Mouse (Mus musculus) hindbrain, embryonic 10.5 days (tissue): ENCODE results near the gene Sfxn5. TPM values are rescaled to one million over a fixed set of nuclear protein-coding genes. Genes with fewer than 3 reads are reported as not detected.

Experiments used
- DNase-seq: peaks from one replicate; pipeline ENCODE4 v3.0.0-alpha.2; 2017; ENCODE audit warnings: low spot score
- H3K27ac ChIP-seq: fragments of 300-500 bp; sonication (generic); 2 replicates; pipeline ENCODE4 v1.5.1; 2016; ENCODE audit warnings: mild to moderate bottlenecking, moderate library complexity
- H3K27me3 ChIP-seq: fragments of 300-500 bp; sonication (generic); 2 replicates; pipeline ENCODE4 v1.6.1; 2016; ENCODE audit warnings: mild to moderate bottlenecking; ENCODE audit not compliant: poor library complexity, insufficient read depth, severe bottlenecking
- H3K36me3 ChIP-seq: fragments of 300-500 bp; sonication (generic); 2 replicates; pipeline ENCODE4 v1.6.1; 2016; ENCODE audit warnings: mild to moderate bottlenecking, moderate library complexity
- H3K4me1 ChIP-seq: fragments of 300-500 bp; sonication (generic); replicated peaks from 2 replicates; pipeline ENCODE4 v1.6.1; 2016; ENCODE audit warnings: mild to moderate bottlenecking
- H3K4me3 ChIP-seq: fragments of 300-500 bp; sonication (generic); 2 replicates; pipeline ENCODE4 v1.5.1; 2016; ENCODE audit warnings: mild to moderate bottlenecking, moderate library complexity
- H3K9me3 ChIP-seq: fragments of 300-500 bp; sonication (generic); 2 replicates; pipeline ENCODE4 v1.6.1; 2016; ENCODE audit warnings: mild to moderate bottlenecking, moderate library complexity
- WGBS: fragments of 180-500 bp; shearing (Covaris S2); methylation state at CpG from one replicate; pipeline ENCODE4 v1.1.7; 2016; 5-methylcytosine and 5-hydroxymethylcytosine counted together
- polyA plus RNA-seq: library from polyadenylated mRNA; unstranded; fragments of >200 nt; fragmentation: Nextera tagmentation; extraction: Ambion mirVana; gene quantifications from 2 replicates; pipeline ENCODE4 v1.2.1, GENCODE M21; 2016

Sfxn5 gene
- polyA plus RNA-seq, 1 experiment from 2014 or later, result 8.0 TPM

DNA sequence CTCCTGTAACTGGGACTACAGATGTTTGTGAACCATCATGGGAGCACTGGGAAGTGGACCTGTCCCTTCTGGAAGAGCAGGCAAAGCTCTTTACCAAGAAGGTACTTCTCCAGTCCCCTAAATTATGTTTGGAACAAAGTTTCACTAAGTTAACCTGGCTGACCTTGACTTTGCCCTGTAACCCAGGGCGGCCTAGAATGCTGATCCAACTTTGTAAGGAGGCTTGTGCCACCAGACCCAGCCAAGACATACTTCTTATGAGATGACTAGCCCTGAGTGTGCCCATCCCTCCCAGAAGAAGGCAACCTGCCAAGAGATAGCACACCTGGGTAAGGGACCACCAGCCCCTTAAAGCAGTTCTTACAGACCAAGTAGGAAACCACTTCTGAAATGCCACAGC is 25.7 kb upstream of the Sfxn5 start:
- H3K36me3 ChIP-seq, result no peaks in the 10 kb centered on the region
- no peak for DNase-seq
- WGBS, result 90% methylated on average over 1 of the region's 1 CpGs

DNA sequence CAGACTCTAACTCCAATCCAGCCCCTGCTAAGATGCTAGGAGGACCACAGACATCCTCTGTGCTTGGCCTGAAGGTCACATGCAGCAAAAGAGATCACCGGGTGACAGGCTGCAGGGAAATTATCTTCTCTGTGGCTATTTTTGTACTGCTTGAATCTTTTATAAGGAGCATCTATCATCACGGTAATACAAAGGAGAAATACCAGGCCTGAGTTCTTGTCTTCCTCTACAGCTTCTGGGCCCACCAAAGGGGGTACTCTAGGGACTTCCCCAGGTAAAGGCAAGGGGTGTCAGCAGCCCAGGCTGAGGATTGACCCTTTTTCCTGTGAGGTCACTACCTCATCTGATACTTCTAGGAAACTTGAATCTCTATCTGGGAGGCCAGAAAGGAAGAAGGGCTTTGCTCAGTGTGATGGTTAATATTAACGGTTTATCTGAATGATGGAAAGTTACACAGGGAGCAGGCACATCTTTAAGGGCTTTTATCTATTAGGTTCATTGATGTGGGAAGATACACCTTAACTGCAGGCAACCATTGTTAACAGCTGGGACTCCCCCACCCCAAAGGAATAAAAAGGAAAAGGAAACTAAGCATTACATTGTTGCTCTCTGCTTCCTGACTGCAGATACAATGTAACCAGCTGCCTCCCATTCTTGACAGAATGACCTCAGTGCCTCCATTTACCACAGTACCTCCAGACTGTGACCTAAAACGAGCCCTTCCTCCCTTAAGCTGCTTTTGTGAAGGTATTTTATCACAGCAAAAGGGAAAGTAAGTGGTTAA is 23.7 kb upstream of the Sfxn5 start:
- Histone ChIP-seq H3K27me3 (no peaks in the 10 kb centered on the region), H3K4me1 (no peaks in the 10 kb centered on the region), H3K9me3 (no peaks in the 10 kb centered on the region), H3K27ac (no peak overlapping the region), H3K4me3 (no peak overlapping the region), H3K36me3 (no peaks in the 10 kb centered on the region)
- no peak for DNase-seq
- WGBS, result 73% methylated on average over 4 of the region's 4 CpGs

More for the DNA sequence above, 25.7 kb upstream of the Sfxn5 start:
- no peaks in the 10 kb centered on the region for H3K27me3 ChIP-seq
- no peaks in the 10 kb centered on the region for H3K9me3 ChIP-seq
- no peaks in the 10 kb centered on the region for H3K4me1 ChIP-seq
- H3K4me3 ChIP-seq, result no peak overlapping the region
- H3K27ac ChIP-seq, result no peak overlapping the region

- Histone ChIP-seq H3K4me1 (no peaks in the 10 kb centered on the region), H3K27me3 (no peaks in the 10 kb centered on the region), H3K36me3 (no peaks in the 10 kb centered on the region), H3K9me3 (no peaks in the 10 kb centered on the region), H3K4me3 (no peak overlapping the region), H3K27ac (no peak overlapping the region)
- 97% methylated on average over 2 of the region's 2 CpGs for WGBS
- DNase-seq, result no peak
Observed at GRCm38 (mm10) chr6:85355753-85356152, 22.5 kb upstream of the Sfxn5 start.

DNA sequence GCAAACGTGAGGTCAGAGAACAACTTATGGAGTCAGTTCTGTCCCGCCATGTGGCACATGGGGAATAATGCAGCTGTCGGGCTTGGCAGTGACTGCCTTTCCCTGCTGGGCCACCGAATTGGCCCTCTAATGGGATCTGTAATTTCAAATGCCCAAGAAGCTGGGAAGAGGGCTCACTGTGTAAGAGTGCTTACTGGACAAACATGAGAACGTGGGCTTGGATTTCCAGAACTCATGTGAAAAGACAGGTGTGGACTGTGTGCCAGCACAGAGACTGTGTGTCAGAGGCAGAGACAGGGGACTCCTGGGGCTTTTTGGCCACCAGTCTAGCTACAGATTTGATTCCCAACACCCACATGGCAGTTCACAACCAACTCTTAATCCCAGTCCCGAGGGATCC is 21.5 kb upstream of the Sfxn5 start:
- WGBS, result 77% methylated on average over 6 of the region's 6 CpGs
- Histone ChIP-seq H3K36me3 (no peaks in the 10 kb centered on the region), H3K4me1 (no peaks in the 10 kb centered on the region), H3K9me3 (no peaks in the 10 kb centered on the region), H3K27me3 (no peaks in the 10 kb centered on the region), H3K4me3 (no peak overlapping the region), H3K27ac (no peak overlapping the region)
- no peak for DNase-seq

DNA sequence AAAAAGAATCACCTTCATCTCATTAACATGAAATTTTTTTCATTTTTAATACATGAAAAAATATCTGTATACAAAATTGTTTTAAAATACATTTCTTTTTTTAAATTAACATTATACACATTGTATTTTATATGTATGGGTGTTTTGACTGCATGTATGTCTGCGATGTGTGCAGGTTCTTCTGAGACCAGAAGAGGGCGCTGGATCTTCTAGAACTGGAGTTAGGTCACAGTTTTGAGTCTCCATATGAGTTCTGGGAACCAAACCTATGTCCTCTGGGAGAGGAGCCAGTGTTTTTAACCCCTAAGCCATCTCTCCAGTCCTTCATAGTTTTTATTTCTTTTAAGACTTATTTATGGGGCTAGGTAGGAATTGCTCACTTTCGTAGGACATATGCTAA is 20.5 kb upstream of the Sfxn5 start:
- Histone ChIP-seq H3K27me3 (no peaks in the 10 kb centered on the region), H3K4me3 (no peak overlapping the region), H3K9me3 (no peaks in the 10 kb centered on the region), H3K27ac (no peak overlapping the region), H3K4me1 (no peaks in the 10 kb centered on the region), H3K36me3 (no peaks in the 10 kb centered on the region)
- WGBS, result 63% methylated on average over 3 of the region's 3 CpGs
- DNase-seq, result no peak

GRCm38 (mm10) chr6:85350157-85350556 is 16.9 kb upstream of the Sfxn5 start:
- Histone ChIP-seq H3K36me3 (peaks cover 8% of the 10 kb centered on the region; the same call in 1 of the 2 replicates), H3K27ac (no peak overlapping the region), H3K27me3 (0 out of 2 replicates have a peak, but pooled peaks cover 3% of the 10 kb centered on the region), H3K9me3 (no peaks in the 10 kb centered on the region), H3K4me3 (no peak overlapping the region), H3K4me1 (no peaks in the 10 kb centered on the region)
- whole genome bisulfite sequencing, result 83% methylated on average over 1 of the region's 1 CpGs
- no peak for DNase-seq

- no peak overlapping the region for H3K4me3 ChIP-seq
- no peak for DNase-seq
- H3K27me3 ChIP-seq, result peaks cover 6% of the 10 kb centered on the region; the same call in 1 of the 2 replicates
- no peaks in the 10 kb centered on the region for H3K4me1 ChIP-seq
- 60% methylated on average over 7 of the region's 7 CpGs for WGBS
- peaks cover 8% of the 10 kb centered on the region; the same call in 1 of the 2 replicates for H3K36me3 ChIP-seq
- no peaks in the 10 kb centered on the region for H3K9me3 ChIP-seq
- H3K27ac ChIP-seq, result no peak overlapping the region
Observed at GRCm38 (mm10) chr6:85349246-85349645, 16.0 kb upstream of the Sfxn5 start.

GRCm38 (mm10) chr6:85348133-85348532 is 14.9 kb upstream of the Sfxn5 start:
- 90% methylated on average over 11 of the region's 11 CpGs for WGBS
- H3K27ac ChIP-seq, result no peak overlapping the region
- no peak for DNase-seq
- H3K4me3 ChIP-seq, result no peak overlapping the region
- H3K27me3 ChIP-seq, result peaks cover 9% of the 10 kb centered on the region; the same call in 1 of the 2 replicates
- H3K4me1 ChIP-seq, result no peaks in the 10 kb centered on the region
- no peaks in the 10 kb centered on the region for H3K9me3 ChIP-seq
- peaks cover 8% of the 10 kb centered on the region; the same call in 1 of the 2 replicates for H3K36me3 ChIP-seq

DNA sequence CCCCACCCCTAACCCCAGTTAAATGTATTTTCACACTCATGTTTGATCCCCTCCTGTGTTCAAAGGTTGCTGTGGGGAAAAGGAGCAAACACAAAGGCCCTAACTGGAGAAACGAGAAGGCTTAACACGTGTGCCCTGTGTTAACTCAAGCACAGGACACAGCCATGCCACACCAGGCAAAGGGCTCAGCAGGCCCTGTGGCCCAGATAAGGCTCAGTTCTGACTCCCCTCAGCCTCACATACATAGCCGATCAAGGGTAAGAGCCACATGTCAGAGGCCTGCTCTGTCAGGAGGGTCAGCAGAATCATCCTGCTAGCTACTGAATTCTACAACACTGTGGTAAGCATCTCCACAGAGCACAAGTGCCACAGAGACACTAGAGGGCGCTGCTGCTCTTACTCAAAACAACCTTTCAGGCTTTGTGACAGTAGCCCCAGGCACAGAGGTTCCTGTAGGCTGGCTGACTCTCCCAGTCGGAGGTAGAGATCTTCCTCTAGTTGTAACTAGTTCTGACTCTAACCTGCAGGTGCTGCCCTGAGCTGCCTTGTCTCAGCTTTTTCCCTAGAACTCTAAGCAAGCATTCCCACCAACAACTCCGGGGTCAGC is 12.9 kb upstream of the Sfxn5 start:
- WGBS, result 39% methylated on average over 6 of the region's 6 CpGs
- peaks cover 8% of the 10 kb centered on the region; the same call in 1 of the 2 replicates for H3K36me3 ChIP-seq
- no peak overlapping the region for H3K4me3 ChIP-seq
- peak; percentile 86 for DNase-seq
- H3K4me1 ChIP-seq, result no peaks in the 10 kb centered on the region
- H3K27me3 ChIP-seq, result peaks cover 25% of the 10 kb centered on the region
- H3K9me3 ChIP-seq, result no peaks in the 10 kb centered on the region
- H3K27ac ChIP-seq, result no peak overlapping the region

GRCm38 (mm10) chr6:85344929-85345328 is 11.7 kb upstream of the Sfxn5 start:
- no peaks in the 10 kb centered on the region for H3K9me3 ChIP-seq
- peaks cover 33% of the 10 kb centered on the region for H3K27me3 ChIP-seq

DNA sequence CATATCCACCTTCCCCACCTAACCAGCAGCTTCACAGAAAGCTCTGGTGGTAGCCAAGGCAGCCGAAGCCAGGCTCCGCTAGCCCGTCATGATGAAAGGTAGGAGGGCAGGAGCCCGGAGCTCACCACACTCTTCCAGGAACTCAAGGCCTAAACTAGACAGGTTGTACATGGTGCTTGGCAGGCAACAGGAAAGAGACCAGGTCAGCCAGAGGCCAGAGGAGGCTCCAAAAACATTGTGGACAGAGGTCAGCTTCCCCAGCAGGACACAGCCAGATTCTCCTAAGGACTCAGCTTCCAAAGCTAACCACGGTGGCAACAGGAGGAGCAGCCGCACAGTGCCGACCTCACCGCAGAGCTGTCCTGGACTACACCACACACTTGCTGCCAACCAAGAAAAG is 9.8 kb upstream of the Sfxn5 start:
- H3K36me3 ChIP-seq, result peaks cover 7% of the 10 kb centered on the region; the same call in 1 of the 2 replicates
- no peaks in the 10 kb centered on the region for H3K9me3 ChIP-seq
- H3K4me1 ChIP-seq, result peaks cover 5% of the 10 kb centered on the region
- H3K27me3 ChIP-seq, result peaks cover 39% of the 10 kb centered on the region
- WGBS, result 87% methylated on average over 8 of the region's 8 CpGs
- H3K27ac ChIP-seq, result no peak overlapping the region
- H3K4me3 ChIP-seq, result no peak overlapping the region
- DNase-seq, result no peak

More at GRCm38 (mm10) chr6:85344929-85345328, 11.7 kb upstream of the Sfxn5 start:
- Histone ChIP-seq H3K4me3 (no peak overlapping the region), H3K4me1 (peaks cover 5% of the 10 kb centered on the region), H3K36me3 (peaks cover 8% of the 10 kb centered on the region; the same call in 1 of the 2 replicates), H3K27ac (no peak overlapping the region)
- DNase-seq, result no peak

DNA sequence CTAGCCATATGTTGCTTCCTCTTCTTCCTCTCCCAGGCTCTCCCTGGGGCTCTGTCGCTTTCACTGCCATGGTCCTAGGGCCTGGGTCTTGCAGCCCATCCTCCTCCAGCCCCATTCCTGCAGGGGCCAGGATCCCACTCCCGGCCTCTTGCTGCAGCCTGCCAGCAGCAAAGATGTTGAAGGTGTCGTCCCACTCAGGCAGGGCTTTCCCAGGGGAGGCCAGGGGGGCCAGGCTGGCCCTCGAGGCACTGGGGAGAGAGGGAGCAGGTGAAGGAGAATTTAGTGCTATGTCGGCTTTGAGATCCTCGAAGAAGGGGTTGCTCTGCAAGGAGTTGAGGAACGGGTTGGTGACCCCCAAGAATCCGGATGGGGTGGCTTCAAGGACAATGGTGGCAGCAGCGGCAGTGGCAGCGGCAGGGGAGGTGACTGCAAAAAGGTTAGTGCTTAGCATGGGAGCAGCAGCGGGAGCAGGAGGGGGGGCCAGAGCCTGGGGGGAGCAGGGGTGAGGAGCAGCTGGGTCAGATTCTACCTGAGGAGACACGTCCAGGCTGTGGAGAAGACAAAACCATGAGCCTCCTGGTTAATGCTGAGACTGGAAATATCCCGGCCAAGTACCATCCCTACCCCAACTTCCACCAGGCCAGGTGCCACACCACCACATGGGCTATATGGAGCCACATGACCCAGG is 8.7 kb upstream of the Sfxn5 start:
- no peak overlapping the region for H3K27ac ChIP-seq
- no peaks in the 10 kb centered on the region for H3K36me3 ChIP-seq
- no peak overlapping the region for H3K4me3 ChIP-seq
- peaks cover 48% of the 10 kb centered on the region for H3K27me3 ChIP-seq
- H3K4me1 ChIP-seq, result peaks cover 5% of the 10 kb centered on the region
- no peak for DNase-seq
- no peaks in the 10 kb centered on the region for H3K9me3 ChIP-seq
- WGBS, result 70% methylated on average over 13 of the region's 13 CpGs

DNA sequence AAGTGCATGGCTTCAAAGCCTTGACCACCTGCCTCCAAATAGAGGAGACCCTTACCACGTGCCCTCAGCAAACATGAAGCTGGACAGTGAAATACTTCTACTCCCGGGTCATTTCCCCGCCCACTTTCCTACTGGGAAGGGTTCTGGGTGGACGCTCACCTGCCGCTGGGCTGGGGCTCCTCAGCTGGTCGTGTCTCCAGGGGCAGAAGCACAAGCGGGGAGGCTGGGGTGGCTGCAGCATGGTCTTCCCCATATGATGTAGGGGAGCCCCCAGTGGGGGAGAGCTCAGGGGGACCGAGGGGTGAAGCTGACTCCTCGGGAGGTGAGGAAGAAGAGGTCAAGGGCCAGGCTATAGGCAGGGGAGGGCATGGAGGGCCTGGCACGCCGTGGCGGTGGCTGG is 7.0 kb upstream of the Sfxn5 start:
- H3K27me3 ChIP-seq, result peaks cover 62% of the 10 kb centered on the region
- no peak for DNase-seq
- 77% methylated on average over 12 of the region's 12 CpGs for WGBS
- no peaks in the 10 kb centered on the region for H3K36me3 ChIP-seq
- H3K4me1 ChIP-seq, result peaks cover 9% of the 10 kb centered on the region
- H3K27ac ChIP-seq, result no peak overlapping the region
- H3K9me3 ChIP-seq, result no peaks in the 10 kb centered on the region
- no peak overlapping the region for H3K4me3 ChIP-seq
